Mouse (Mus musculus) cerebellum, adult (tissue): ENCODE results near the gene Tpm1.

Source experiments
- ATAC-seq: cut with Nextera tagmentation; 2 replicates; pipeline ENCODE4 v1.9.2; 2017; ENCODE audit warnings: mild to moderate bottlenecking, moderate library complexity, mixed read lengths; ENCODE audit not compliant: insufficient number of reproducible peaks, low FRiP score, low TSS enrichment

The Tpm1 gene

GRCm38 (mm10) chr9:66990046-66990445 lies 59.2 kb downstream of the Tpm1 start:
- ATAC-seq = no peak

GRCm38 (mm10) chr9:66989581-66989980 lies 59.6 kb downstream of the Tpm1 start:
- no peak for ATAC-seq

- no peak for ATAC-seq
Measured at GRCm38 (mm10) chr9:66988888-66989414, 60.3 kb downstream of the Tpm1 start.

- no peak for ATAC-seq
Measured at GRCm38 (mm10) chr9:66988198-66988887, 60.9 kb downstream of the Tpm1 start.

GRCm38 (mm10) chr9:66985377-66985776 lies 63.8 kb downstream of the Tpm1 start:
- ATAC-seq = no peak

- no peak for ATAC-seq
Measured at GRCm38 (mm10) chr9:66982085-66982484, 67.1 kb downstream of the Tpm1 start.

GRCm38 (mm10) chr9:66980458-66980857 lies 68.7 kb downstream of the Tpm1 start:
- no peak for ATAC-seq

GRCm38 (mm10) chr9:66978468-66978867 lies 70.7 kb downstream of the Tpm1 start:
- no peak for ATAC-seq

- no peak for ATAC-seq
Measured at GRCm38 (mm10) chr9:66977982-66978381, 71.2 kb downstream of the Tpm1 start.

GRCm38 (mm10) chr9:66977121-66977520 lies 72.1 kb downstream of the Tpm1 start:
- ATAC-seq = no peak

GRCm38 (mm10) chr9:66975239-66975645 lies 74.0 kb downstream of the Tpm1 start, which contains the start of gene Lactb:
Gene Lactb (minus strand): TSS chr9:66975484.
- ATAC-seq = peak; percentile 95

- peak; percentile 71; the same call in 1 of the 2 replicates for ATAC-seq
Measured at GRCm38 (mm10) chr9:66974721-66975225, 74.4 kb downstream of the Tpm1 start.
